Mouse (Mus musculus) kidney, embryonic 15.5 days (tissue): ENCODE results near the gene Rcbtb2. TPM values are rescaled to one million over a fixed set of nuclear protein-coding genes. Genes with fewer than 3 reads are reported as not detected.
A peak's percentile ranks its signal among the peaks of the same experiment; 100 is the strongest.

ENCODE experiments used
- ATAC-seq: fragments of 200-750 bp; cut with Nextera tagmentation; replicated peaks from 2 replicates; pipeline ENCODE4 v1.8.0; 2017; ENCODE audit warnings: moderate TSS enrichment; ENCODE audit not compliant: low FRiP score
- H3K27ac ChIP-seq: fragments of 300-500 bp; sonication (generic); 2 replicates; pipeline ENCODE4 v1.5.1; 2015; ENCODE audit warnings: mild to moderate bottlenecking, inconsistent platforms
- H3K27me3 ChIP-seq: fragments of 300-500 bp; sonication (generic); 2 replicates; pipeline ENCODE4 v1.6.1; 2015; ENCODE audit warnings: inconsistent platforms
- H3K36me3 ChIP-seq: fragments of 300-500 bp; sonication (generic); 2 replicates; pipeline ENCODE4 v1.6.1; 2015; ENCODE audit warnings: inconsistent platforms
- H3K4me1 ChIP-seq: fragments of 300-500 bp; sonication (generic); 2 replicates; pipeline ENCODE4 v1.6.1; 2015; ENCODE audit warnings: inconsistent platforms
- H3K4me2 ChIP-seq: fragments of 300-500 bp; sonication (generic); 2 replicates; pipeline ENCODE4 v1.6.1; 2015; ENCODE audit warnings: moderate library complexity, mild to moderate bottlenecking, inconsistent platforms
- H3K4me3 ChIP-seq: fragments of 300-500 bp; sonication (generic); replicated peaks from 2 replicates; pipeline ENCODE4 v1.5.1; 2015; ENCODE audit warnings: mild to moderate bottlenecking, inconsistent platforms
- H3K9ac ChIP-seq: fragments of 300-500 bp; sonication (generic); 2 replicates; pipeline ENCODE4 v1.6.1; 2015; ENCODE audit warnings: mild to moderate bottlenecking, inconsistent platforms
- H3K9me3 ChIP-seq: fragments of 300-500 bp; sonication (generic); replicated peaks from 2 replicates; pipeline ENCODE4 v1.6.1; 2016; ENCODE audit warnings: inconsistent platforms
- WGBS: fragments of 180-500 bp; shearing (Covaris S2); methylation state at CpG from one replicate; pipeline ENCODE4 v1.1.7; 2015; ENCODE audit warnings: mixed read lengths; 5-methylcytosine and 5-hydroxymethylcytosine counted together
- polyA plus RNA-seq: library from polyadenylated mRNA; unstranded; fragments of >200 nt; fragmentation: Nextera tagmentation; extraction: Ambion mirVana; gene quantifications from 2 replicates; pipeline ENCODE4 v1.2.1, GENCODE M21; 2015

Gene Rcbtb2
- polyA plus RNA-seq, 1 experiment from 2014 or later = 128 TPM

GRCm38 (mm10) chr14:73138483-73138882, 15.6 kb downstream of the Rcbtb2 start:
- 95% methylated on average over 7 of the region's 7 CpGs for WGBS
- Histone ChIP-seq H3K9me3 (no peaks in the 10 kb centered on the region), H3K27ac (no peak overlapping the region), H3K4me2 (no peak overlapping the region), H3K4me3 (no peak overlapping the region), H3K36me3 (no peaks in the 10 kb centered on the region), H3K9ac (no peak overlapping the region), H3K27me3 (no peaks in the 10 kb centered on the region), H3K4me1 (peaks cover 16% of the 10 kb centered on the region)
- no peak for ATAC-seq

- Histone ChIP-seq H3K4me2 (no peak overlapping the region), H3K9ac (no peak overlapping the region), H3K4me3 (no peak overlapping the region), H3K27me3 (no peaks in the 10 kb centered on the region), H3K4me1 (peaks cover 29% of the 10 kb centered on the region), H3K36me3 (no peaks in the 10 kb centered on the region), H3K27ac (no peak overlapping the region), H3K9me3 (no peaks in the 10 kb centered on the region)
- 54% methylated on average over 5 of the region's 5 CpGs for WGBS
- no peak for ATAC-seq
Measured at GRCm38 (mm10) chr14:73139866-73140265, 17.0 kb downstream of the Rcbtb2 start.

DNA sequence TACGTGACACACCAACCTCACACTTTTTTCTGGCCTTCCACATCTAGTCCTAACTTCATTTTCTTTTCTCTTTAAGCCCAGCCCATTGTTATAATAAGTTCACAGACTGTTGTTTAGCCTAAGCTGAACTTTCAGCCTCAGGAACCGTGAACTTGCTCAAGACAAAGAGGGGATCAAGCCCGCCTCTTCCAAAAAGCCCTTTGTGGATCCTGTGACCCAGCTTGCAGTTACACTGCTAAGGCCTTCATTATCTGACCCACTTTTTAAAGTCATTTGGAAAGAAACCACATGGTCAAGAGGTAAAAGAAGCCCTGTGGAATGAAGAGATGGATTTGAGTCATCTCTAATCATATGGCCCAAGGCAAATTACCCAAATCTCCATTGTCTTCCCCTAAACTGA, 19.0 kb downstream of the Rcbtb2 start:
- H3K36me3 ChIP-seq = peaks cover 12% of the 10 kb centered on the region
- H3K27me3 ChIP-seq = no peaks in the 10 kb centered on the region
- H3K9ac ChIP-seq = no peak overlapping the region
- no peak overlapping the region for H3K4me3 ChIP-seq
- H3K27ac ChIP-seq = peak overlapping the region; percentile 100
- 79% methylated on average over 3 of the region's 3 CpGs for WGBS
- H3K4me2 ChIP-seq = peak overlapping the region; percentile 76; the same call in 1 of the 2 replicates
- ATAC-seq = no peak
- H3K9me3 ChIP-seq = no peaks in the 10 kb centered on the region
- H3K4me1 ChIP-seq = peaks cover 34% of the 10 kb centered on the region

DNA sequence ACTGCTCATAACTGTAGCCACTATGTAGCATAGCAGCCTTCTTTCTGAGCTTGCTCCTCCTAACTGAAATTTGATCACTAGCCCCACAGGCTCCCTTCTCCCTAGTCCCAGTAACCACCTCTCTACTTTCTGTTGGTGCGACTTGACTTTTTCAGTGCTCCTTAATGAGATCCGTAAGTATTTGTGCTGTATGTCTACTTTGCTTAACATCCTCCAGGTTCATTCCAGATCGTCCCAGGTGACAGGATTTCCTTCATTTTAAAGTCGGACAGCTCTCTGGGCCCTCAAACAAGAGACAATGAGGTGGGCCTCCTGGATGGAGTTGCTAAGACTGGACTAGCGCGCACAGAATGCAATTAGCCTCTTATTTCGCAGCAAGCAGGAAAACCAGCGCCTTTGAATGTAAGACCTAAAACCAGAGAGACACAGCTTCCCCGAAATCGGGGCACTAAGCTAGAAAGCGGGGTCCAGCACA, 19.6 kb downstream of the Rcbtb2 start:
- ATAC-seq = peak; percentile 34; the same call in 1 of the 2 replicates
- peaks cover 34% of the 10 kb centered on the region for H3K4me1 ChIP-seq
- peaks cover 16% of the 10 kb centered on the region for H3K36me3 ChIP-seq
- no peaks in the 10 kb centered on the region for H3K27me3 ChIP-seq
- H3K27ac ChIP-seq = peak overlapping the region; percentile 100
- H3K9me3 ChIP-seq = no peaks in the 10 kb centered on the region
- WGBS = under 1% methylated on average over 11 of the region's 11 CpGs
- peak overlapping the region; percentile 77 for H3K4me3 ChIP-seq
- peak overlapping the region; percentile 93 for H3K9ac ChIP-seq
- peak overlapping the region; percentile 76 for H3K4me2 ChIP-seq

DNA sequence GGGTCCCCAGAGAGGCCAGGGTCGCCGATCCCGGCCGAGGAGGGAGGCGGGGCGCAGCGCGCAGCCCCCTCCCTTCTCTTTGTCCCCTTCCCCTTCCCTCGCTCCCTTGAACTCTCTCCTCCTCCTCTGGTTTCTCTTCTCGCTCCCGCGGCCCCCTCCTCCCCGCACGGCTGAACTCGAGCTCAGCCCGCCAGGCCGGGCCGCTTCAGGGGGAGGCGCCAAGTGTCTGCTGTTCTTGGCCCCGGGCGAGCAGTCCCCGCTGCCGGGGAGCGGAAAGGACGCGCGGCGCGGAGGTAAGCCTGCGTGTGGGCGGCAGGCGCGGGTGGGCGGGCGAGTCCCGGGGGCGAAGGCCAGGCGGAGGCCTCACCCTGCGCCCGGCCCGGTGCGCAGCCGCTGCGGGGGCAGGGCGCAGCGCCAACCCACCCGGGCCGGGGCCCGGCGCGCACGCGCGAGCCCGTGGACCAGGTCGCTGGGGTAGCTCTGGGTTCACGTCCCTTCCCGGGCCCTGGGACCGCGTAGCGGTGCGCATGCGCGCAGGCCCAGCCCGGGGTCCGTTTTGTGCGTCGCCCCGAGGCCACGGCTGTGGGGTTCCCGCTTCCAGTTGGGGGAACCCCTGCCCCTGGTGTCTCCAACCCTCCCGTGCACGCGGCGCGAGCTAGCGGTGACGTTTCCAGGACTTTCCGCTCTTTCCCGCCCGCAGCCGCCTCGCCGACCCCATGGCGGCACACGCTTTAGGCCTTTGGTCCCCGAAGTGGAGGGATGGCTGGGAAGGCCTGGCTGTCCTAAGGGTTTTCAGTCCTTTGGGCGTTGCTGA, 20.3 kb downstream of the Rcbtb2 start:
- Histone ChIP-seq H3K36me3 (peaks cover 16% of the 10 kb centered on the region), H3K27me3 (no peaks in the 10 kb centered on the region), H3K4me2 (peak overlapping the region; percentile 76), H3K4me3 (peak overlapping the region; percentile 77), H3K4me1 (peaks cover 37% of the 10 kb centered on the region), H3K27ac (peak overlapping the region; percentile 100), H3K9me3 (no peaks in the 10 kb centered on the region), H3K9ac (peak overlapping the region; percentile 93)
- ATAC-seq = peak; percentile 93
- under 1% methylated on average over 86 of the region's 88 CpGs for WGBS

DNA sequence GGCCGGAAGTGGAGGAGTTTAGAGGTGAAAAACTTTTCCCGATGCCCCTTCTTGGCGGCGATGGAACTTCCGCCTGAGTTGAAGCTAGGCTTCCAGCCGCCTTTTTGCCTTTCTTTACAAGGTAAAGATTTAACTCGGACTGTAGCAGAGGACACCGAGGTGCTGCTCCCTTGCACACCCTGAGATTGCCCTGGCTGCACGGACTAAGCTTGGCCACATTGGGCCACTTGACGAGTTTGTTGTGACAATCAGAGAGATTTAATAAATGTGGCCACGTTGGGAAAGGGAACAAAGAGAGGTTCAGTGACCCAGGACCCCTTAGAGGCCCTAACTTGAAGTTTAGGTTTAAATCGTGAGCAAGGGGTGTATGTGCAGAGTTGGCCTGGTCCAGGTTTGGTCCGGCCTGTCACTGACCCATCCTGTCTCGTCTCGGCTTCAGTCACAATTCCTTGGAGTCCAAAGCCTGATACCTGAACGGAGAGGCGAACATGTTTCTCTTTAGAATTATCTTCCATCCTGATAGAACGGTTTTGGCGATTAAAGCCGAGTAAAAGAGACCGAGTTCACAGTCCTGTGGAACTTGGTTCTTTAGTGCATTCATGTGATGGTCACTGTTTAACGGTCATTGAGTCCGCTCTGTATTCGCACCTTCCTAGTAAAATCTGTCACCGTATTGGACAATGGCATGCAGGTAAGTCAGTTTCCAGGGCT, 21.0 kb downstream of the Rcbtb2 start:
- Histone ChIP-seq H3K9ac (peak overlapping the region; percentile 93), H3K27ac (peak overlapping the region; percentile 100), H3K4me2 (peak overlapping the region; percentile 76), H3K36me3 (peaks cover 18% of the 10 kb centered on the region), H3K4me3 (peak overlapping the region; percentile 77), H3K9me3 (no peaks in the 10 kb centered on the region), H3K4me1 (peaks cover 37% of the 10 kb centered on the region), H3K27me3 (no peaks in the 10 kb centered on the region)
- ATAC-seq = peak; percentile 19
- 33% methylated on average over 25 of the region's 25 CpGs for WGBS

GRCm38 (mm10) chr14:73145531-73145930, 22.7 kb downstream of the Rcbtb2 start:
- Histone ChIP-seq H3K9me3 (no peaks in the 10 kb centered on the region), H3K4me2 (no peak overlapping the region), H3K4me3 (no peak overlapping the region), H3K36me3 (peaks cover 18% of the 10 kb centered on the region), H3K4me1 (peaks cover 34% of the 10 kb centered on the region), H3K9ac (no peak overlapping the region), H3K27me3 (no peaks in the 10 kb centered on the region), H3K27ac (no peak overlapping the region)
- 85% methylated on average over 4 of the region's 4 CpGs for WGBS
- ATAC-seq = no peak

- Histone ChIP-seq H3K27me3 (no peaks in the 10 kb centered on the region), H3K4me3 (no peak overlapping the region), H3K9ac (no peak overlapping the region), H3K4me1 (peaks cover 30% of the 10 kb centered on the region), H3K27ac (no peak overlapping the region), H3K9me3 (no peaks in the 10 kb centered on the region), H3K4me2 (no peak overlapping the region), H3K36me3 (peaks cover 22% of the 10 kb centered on the region)
- ATAC-seq = no peak
- 68% methylated on average over 3 of the region's 3 CpGs for WGBS
Measured at GRCm38 (mm10) chr14:73146721-73147120, 23.9 kb downstream of the Rcbtb2 start.

DNA sequence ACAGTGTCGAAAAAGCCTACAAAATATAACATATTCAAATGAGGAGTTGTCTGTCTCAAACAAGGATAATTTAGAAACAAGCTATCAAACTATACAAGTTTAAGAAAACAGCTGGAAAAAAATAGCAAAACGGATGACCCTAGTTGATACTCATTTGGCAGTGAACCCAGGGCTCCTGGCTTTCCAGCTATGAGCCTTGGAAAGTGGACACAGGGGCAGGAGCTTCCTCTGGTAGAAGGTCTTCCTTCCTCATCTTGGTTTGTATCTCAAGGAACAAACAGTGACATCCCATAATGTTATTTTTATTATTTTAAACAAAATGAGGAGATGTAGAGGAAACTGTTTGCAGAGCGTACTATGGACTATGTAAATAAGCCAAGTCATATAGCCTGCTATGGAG, 25.3 kb downstream of the Rcbtb2 start:
- no peak for ATAC-seq
- Histone ChIP-seq H3K9ac (no peak overlapping the region), H3K36me3 (peaks cover 33% of the 10 kb centered on the region), H3K4me1 (peaks cover 21% of the 10 kb centered on the region), H3K9me3 (no peaks in the 10 kb centered on the region), H3K27ac (no peak overlapping the region), H3K4me2 (no peak overlapping the region), H3K4me3 (no peak overlapping the region), H3K27me3 (no peaks in the 10 kb centered on the region)
- WGBS = 87% methylated on average over 3 of the region's 3 CpGs

GRCm38 (mm10) chr14:73161303-73161702, 38.5 kb downstream of the Rcbtb2 start:
- no peaks in the 10 kb centered on the region for H3K27me3 ChIP-seq
- H3K4me1 ChIP-seq = no peaks in the 10 kb centered on the region
- H3K27ac ChIP-seq = no peak overlapping the region
- no peak overlapping the region for H3K4me2 ChIP-seq
- WGBS = 94% methylated on average over 4 of the region's 5 CpGs
- no peak for ATAC-seq
- H3K9ac ChIP-seq = no peak overlapping the region
- peaks cover 89% of the 10 kb centered on the region for H3K36me3 ChIP-seq
- H3K4me3 ChIP-seq = no peak overlapping the region
- H3K9me3 ChIP-seq = no peaks in the 10 kb centered on the region

- Histone ChIP-seq H3K27me3 (no peaks in the 10 kb centered on the region), H3K9ac (no peak overlapping the region), H3K4me2 (no peak overlapping the region), H3K4me1 (no peaks in the 10 kb centered on the region), H3K36me3 (peaks cover 89% of the 10 kb centered on the region), H3K9me3 (no peaks in the 10 kb centered on the region), H3K27ac (no peak overlapping the region), H3K4me3 (no peak overlapping the region)
- 89% methylated on average over 13 of the region's 13 CpGs for WGBS
- no peak for ATAC-seq
Measured at GRCm38 (mm10) chr14:73162192-73162800, 39.5 kb downstream of the Rcbtb2 start.
